Mouse (Mus musculus) adrenal gland, postnatal 4 days (tissue): ENCODE data around the gene Tmem199. TPM values are rescaled to one million over a fixed set of nuclear protein-coding genes. Genes with fewer than 3 reads are reported as not detected.
"Not testable (repeated sequence)": the region's sequence is repeated elsewhere in the genome, so short reads cannot be mapped to it uniquely, and the experiment has no call there.

ENCODE experiments used
- DNase-seq, 2 experiments: peaks; one replicate each; pipeline ENCODE4 v3.0.0; 2021 to 2022; ENCODE audit warnings: low spot score in 2 of 2, mixed read lengths in 2 of 2
- long read RNA-seq, 2 experiments: library from polyadenylated mRNA; stranded (forward); transcript quantifications; one replicate each; pipeline ENCODE4 v2.0.0; 2021
- total RNA-seq, 2 experiments: library from RNA; stranded (reverse); gene quantifications; 2 replicates each; pipeline ENCODE4 v1.2.3; 2021

Gene Tmem199
- 10 to 100 TPM; 30.1 to 31.1 TPM for total RNA-seq
- long read RNA-seq, experiment 1, transcript Tmem199-201 (6 exons, 1,347 nt), result major isoform, 21 of 27 reads
- long read RNA-seq, experiment 1, partial matches to known transcripts, result 0 of 27 reads
- long read RNA-seq, experiment 1, other reads (novel, unspliced or antisense), result 5 of 27 reads
- long read RNA-seq, experiment 2, transcript Tmem199-201 (6 exons, 1,347 nt), result major isoform, 28 of 33 reads
- long read RNA-seq, experiment 2, partial matches to known transcripts, result 2 of 33 reads
- long read RNA-seq, experiment 2, other reads (novel, unspliced or antisense), result 2 of 33 reads

DNA sequence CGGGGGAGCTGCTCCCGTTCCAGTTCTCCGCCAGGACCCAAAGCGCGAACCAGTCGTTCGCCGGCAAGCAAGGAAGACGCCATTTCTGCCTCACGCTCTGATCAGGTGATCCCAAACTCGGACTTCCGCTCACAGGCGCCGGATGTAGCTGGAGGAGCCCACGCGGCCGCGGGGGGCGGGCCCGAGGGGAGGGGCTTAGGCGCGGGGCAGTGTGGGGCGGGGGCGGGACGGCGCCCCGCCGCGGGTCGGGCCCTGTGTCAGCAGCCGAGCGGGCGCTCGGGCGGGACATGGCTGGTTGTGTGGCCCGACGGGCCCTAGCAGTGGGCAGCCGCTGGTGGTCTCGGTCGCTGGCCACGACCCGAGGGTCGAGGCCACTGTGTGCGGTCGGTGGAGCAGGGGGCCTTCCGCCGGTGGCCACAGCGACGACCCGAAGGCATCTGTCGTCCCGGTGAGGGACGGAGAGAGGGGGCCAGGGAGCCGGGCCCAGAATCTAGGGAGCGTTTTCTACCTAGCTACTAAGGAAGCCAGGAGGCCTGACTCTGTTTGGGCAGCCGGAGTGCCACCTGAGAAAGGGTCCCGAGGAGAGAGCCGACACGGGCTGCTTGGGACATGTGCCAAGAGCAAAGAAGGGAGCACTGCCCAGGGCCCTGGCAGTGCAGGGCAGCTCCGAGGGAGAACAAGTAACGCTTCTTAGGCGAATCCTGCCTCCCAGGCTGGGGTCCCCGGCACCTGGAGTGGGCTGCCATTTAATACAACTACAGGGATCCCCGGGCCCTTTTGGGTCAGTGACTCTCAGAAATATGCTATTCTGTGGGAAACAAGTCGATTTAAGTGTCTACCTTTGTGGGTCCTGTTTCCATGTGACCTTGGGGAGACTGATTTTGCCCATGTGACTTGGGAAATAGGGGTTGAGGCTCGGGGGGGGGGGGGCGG is at the start of gene Tmem199, which contains the start of gene Poldip2:
Tmem199 (minus strand) TSS at position 148 of the 933 bp plus-strand sequence.
Poldip2 (plus strand) TSS at position 169 of the 933 bp plus-strand sequence.
- peak; percentile 77 to 79 for DNase-seq

GRCm38 (mm10) chr11:78560447-78560846 is 48.5 kb upstream of the Tmem199 start:
- peak in 1 of 2 experiments; percentile 57 for DNase-seq

DNA sequence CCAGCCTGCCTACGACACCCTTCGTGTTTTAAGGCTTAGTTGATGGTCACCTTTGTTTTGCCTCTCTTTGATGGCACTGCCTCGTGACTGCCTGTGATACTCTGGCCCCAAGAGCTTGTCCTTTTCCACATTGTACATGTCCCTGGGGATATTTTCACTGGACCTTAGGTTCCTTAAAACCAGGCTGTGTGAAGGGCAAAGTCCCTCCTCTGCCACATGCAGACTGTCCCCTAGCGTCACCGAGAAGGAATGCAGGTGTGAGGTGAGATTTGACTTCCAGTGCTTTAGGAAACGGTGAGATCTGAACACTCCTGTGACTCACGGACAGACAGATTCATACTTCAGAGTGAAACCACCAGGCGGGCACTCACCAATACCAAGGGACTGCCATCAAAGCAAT is 45.3 kb upstream of the Tmem199 start:
- no peak for DNase-seq

- DNase-seq, result no peak
Measured at GRCm38 (mm10) chr11:78556070-78556469, 44.1 kb upstream of the Tmem199 start.

DNA sequence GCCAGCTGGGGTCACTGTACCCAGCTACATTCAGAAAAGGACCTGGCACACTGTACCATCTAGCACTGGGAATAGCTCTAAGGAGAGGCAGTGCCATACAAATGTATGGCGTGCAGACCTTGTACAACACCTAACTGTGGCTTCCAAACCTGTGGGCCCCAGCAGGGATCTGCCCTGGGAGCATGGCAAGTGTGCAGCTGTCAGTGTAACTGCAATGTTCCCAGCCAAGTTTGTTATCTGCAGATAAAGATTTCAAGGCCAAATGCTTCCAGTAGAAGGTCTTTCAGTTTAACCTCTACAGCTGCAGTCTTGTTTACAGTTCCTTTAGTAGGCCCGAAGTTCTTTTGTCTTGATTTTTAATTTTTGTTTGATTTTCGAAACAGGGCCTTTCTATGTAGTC is 43.7 kb upstream of the Tmem199 start:
- no peak for DNase-seq

- DNase-seq, result no peak
Measured at GRCm38 (mm10) chr11:78551059-78551398, 39.1 kb upstream of the Tmem199 start.

DNA sequence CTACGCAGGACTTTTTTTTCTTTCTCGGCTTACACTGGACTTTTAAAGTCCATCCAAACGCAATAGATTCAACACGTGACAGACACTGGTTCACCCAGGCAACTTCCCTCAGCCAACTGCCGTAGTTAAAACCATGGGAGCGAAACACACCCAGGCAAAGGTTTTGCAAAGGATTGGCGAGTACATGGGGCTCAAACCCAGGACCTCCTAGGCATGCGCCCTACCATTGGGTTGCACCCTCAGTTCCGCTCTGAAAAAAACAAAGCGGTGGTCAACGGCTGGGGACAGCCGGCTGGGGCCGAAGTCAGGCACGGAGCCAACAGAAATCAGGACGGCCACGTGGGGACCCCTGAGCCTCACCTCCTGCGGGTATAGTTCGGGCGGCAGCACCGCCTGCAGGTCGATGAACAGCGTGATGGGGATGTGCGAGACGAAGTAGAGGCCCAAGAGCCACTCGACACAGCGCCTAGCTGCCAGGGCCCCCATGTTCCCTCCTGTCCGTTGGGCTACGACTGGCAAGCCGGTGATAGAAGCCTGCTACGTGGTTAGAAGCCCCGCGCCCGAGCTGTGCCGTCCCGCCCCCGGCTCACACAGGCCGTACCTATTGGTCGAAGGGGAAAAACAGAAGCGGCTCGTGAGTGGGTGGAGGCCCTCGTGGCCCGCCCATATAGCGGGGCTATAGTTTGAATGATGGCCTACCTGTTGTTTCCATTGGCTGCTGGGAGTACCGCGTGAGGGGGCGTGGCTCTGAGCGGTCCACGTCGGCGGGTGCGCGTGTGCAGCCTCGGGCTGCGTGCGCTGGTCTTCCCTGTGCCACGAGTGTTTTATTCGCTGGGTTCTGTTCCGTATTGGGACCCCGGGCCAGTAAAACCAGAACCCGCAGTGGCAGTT is 38.4 kb upstream of the Tmem199 start, which contains the start of gene Tmem97:
Tmem97 (minus strand) TSS at position 610 of the 891 bp plus-strand sequence.
- DNase-seq, result peak; percentile 79 to 88

DNA sequence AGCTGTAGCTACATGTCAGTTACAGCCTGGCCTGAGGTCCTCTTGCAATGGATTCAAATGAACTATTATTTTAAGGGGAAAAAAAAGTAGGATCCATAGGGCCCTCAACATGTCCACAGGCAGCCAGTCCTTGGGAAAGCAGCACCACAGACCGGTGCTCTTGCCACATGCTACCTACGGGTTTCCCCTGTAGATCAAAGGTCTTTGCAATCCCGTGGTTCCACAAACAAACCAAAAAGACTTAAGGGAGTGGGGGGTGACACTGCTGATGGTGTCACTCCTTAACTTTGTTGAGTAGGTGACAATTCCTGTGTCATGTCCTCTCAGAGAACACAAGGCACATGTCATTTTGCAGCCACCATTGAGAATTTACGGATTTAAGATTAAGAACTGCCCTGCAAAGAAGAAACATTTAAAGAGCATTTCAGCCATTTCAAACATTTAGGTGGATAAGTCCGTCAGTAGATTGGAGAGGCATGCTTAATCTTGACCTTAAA is 37.6 kb upstream of the Tmem199 start:
- DNase-seq, result no peak

DNA sequence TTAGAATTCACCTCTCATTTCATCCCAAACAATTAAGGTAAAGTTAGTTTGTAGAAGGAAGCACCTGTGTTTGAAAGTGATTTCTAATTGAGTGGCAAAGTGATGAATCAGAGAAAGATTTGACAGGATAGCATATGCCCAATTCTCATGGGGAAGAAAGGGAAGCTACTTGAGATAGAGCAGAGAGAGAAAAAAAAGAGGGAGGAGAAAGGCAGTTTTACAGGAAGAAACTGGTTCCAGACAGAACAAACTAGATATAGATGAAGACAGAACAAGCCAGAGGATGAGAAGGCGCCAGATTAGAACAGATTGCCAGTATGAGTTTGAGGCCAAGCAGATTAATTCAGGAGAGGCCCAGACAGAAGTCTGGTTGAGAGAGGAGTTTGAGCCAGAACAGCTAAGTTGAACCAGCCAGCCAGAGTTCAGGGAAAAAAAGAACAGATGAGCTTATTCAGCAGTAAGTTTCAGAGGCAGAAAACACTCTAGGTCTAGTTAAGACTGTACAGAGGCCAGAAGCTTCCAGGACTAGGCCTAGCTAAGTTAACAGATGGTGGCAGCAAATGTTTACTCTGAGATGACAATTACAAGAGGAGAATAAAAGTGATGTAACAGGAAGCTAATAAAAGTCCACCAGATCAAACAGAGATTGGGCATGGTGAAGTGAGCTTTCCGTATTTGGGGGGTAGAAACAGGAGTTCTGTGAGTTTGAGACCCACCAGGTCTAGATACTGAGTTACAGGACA is 35.9 kb upstream of the Tmem199 start:
- no peak for DNase-seq

GRCm38 (mm10) chr11:78545181-78545580 is 33.2 kb upstream of the Tmem199 start:
- no peak for DNase-seq

- no peak for DNase-seq
Measured at GRCm38 (mm10) chr11:78544449-78545111, 32.6 kb upstream of the Tmem199 start.

- no peak for DNase-seq
Measured at GRCm38 (mm10) chr11:78540358-78540757, 28.4 kb upstream of the Tmem199 start.

GRCm38 (mm10) chr11:78536690-78537084 is 24.7 kb upstream of the Tmem199 start:
- no peak for DNase-seq

DNA sequence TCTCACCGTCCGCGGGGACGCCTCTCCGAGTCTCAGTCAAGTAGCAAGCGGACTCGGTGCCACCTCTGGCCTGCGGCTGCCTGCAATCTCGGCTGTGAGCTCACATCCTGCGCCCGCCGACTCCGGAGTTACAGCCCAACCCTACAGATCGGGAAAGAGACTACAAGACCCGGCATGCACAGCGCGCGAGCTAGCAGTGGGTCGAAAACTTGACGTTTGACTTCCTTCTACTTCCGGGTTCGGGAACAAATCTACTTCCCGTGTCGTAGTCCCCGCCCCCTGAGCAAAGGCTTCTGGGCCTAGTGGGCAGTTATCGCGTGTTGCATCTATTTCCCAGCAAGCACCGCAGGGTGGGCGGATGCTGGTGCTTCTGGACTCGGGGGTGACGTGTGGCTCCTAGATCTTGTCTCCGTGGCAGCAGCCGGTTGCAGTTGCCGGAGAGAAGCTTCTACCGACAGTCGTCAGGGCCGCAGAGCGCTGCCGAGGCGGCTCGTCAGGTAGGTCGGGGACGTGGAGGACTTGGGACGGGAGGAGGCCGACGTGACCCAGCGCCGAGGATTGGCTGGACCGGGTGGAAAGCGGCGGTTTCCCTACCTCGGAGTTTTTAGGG is 24.2 kb upstream of the Tmem199 start, which contains the start of the genes Tnfaip1 and Ift20:
Tnfaip1 (minus strand) TSS at position 253 of the 610 bp plus-strand sequence.
Ift20 (plus strand) TSS at position 282 of the 610 bp plus-strand sequence.
- peak; percentile 78 to 97 for DNase-seq

DNA sequence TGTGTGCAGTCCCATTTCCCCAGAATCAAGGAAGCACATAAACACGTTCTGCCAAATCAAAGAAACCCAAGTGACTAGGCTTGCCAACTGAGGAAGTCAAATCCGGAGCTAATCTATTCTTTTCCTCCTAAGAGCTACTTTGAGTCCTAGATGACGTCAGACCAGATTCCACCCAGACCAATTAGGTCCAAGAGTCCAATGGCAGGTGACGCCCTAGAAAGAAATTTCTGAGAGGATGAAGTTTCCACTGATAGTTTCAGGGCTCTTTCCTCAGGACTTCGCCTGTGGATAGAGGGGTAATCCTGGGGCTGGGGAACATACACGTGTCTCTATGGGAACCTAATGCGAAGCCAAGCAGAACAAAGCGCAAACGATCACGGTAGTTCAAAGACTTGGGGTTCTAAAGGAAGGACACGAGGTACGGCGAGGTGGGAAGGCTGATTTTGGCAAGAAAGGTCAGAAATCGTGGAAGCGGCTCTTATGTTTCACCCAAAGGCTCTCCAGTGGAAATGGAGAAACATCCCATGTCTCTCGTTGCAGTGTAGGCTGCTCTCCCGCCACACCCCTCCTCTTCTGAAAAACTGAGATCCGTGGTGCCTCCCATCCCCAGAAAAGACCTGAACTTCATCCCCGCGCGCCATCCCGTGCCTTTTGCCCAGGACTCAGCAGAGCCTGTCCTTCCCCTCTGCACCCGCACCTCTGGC is 23.6 kb upstream of the Tmem199 start:
- no peak for DNase-seq

- DNase-seq, result no peak
Measured at GRCm38 (mm10) chr11:78534516-78534915, 22.5 kb upstream of the Tmem199 start.

DNA sequence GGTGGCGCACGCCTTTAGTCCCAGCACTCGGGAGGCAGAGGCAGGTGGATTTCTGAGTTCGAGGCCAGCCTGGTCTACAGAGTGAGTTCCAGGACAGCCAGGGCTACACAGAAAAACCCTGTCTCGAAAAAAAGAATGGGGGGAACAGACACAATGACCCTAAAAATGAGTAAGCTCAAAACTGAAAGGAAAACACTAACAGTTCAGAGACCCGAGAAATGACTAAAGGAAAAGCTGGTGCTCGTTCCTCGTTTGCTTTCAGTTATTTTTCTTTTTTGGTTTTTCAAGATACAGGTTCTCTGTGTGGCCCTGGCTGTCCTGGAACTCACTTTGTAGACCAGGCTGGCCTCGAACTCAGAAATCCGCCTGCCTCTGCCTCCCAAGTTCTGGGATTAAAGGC is 19.5 kb upstream of the Tmem199 start:
- DNase-seq, result not testable (repeated sequence)

- DNase-seq, result no peak
Measured at GRCm38 (mm10) chr11:78531046-78531445, 19.1 kb upstream of the Tmem199 start.
